Mouse (Mus musculus) heart, embryonic 10.5 days (tissue): ENCODE measurements around the gene Yeats2. TPM values are rescaled to one million over a fixed set of nuclear protein-coding genes. Genes with fewer than 3 reads are reported as not detected.

ENCODE experiments used
- DNase-seq: peaks from one replicate; pipeline ENCODE4 v3.0.0-alpha.2; 2017; ENCODE audit warnings: low spot score
- H3K27ac ChIP-seq: fragments of 300-500 bp; sonication (generic); 2 replicates; pipeline ENCODE4 v1.5.1; 2016; ENCODE audit warnings: mild to moderate bottlenecking
- H3K27me3 ChIP-seq: fragments of 300-500 bp; sonication (generic); 2 replicates; pipeline ENCODE4 v1.6.1; 2016; ENCODE audit warnings: mild to moderate bottlenecking; ENCODE audit not compliant: poor library complexity, insufficient read depth, severe bottlenecking
- H3K36me3 ChIP-seq: fragments of 300-500 bp; sonication (generic); 2 replicates; pipeline ENCODE4 v1.6.1; 2016; ENCODE audit warnings: mild to moderate bottlenecking, moderate library complexity
- H3K4me1 ChIP-seq: fragments of 300-500 bp; sonication (generic); 2 replicates; pipeline ENCODE4 v1.6.1; 2016; ENCODE audit warnings: mild to moderate bottlenecking
- H3K4me3 ChIP-seq: fragments of 300-500 bp; sonication (generic); 2 replicates; pipeline ENCODE4 v1.5.1; 2016; ENCODE audit warnings: mild to moderate bottlenecking, moderate library complexity
- H3K9me3 ChIP-seq: fragments of 300-500 bp; sonication (generic); 2 replicates; pipeline ENCODE4 v1.6.1; 2016; ENCODE audit warnings: mild to moderate bottlenecking, moderate library complexity
- WGBS: fragments of 180-500 bp; shearing (Covaris S2); methylation state at CpG from one replicate; pipeline ENCODE4 v1.1.7; 2016; 5-methylcytosine and 5-hydroxymethylcytosine counted together
- polyA plus RNA-seq: library from polyadenylated mRNA; unstranded; fragments of >200 nt; fragmentation: Nextera tagmentation; extraction: Ambion mirVana; gene quantifications from 2 replicates; pipeline ENCODE4 v1.2.1, GENCODE M21; 2016

The Yeats2 gene
- polyA plus RNA-seq, 1 experiment from 2014 or later = 38.0 TPM

GRCm38 (mm10) chr16:20257926-20258325 lies 117.1 kb downstream of the Yeats2 start:
- Histone ChIP-seq H3K4me1 (no peaks in the 10 kb centered on the region), H3K36me3 (no peaks in the 10 kb centered on the region), H3K4me3 (no peak overlapping the region), H3K27me3 (no peaks in the 10 kb centered on the region), H3K9me3 (no peaks in the 10 kb centered on the region), H3K27ac (no peak overlapping the region)
- WGBS = 80% methylated on average over 5 of the region's 5 CpGs
- DNase-seq = no peak

- Histone ChIP-seq H3K9me3 (no peaks in the 10 kb centered on the region), H3K36me3 (no peaks in the 10 kb centered on the region), H3K4me1 (no peaks in the 10 kb centered on the region), H3K27ac (no peak overlapping the region), H3K27me3 (no peaks in the 10 kb centered on the region; the same call in 1 of the 2 replicates), H3K4me3 (no peak overlapping the region)
- WGBS = 68% methylated on average over 7 of the region's 7 CpGs
- no peak for DNase-seq
Measured at GRCm38 (mm10) chr16:20265089-20265488, 124.2 kb downstream of the Yeats2 start.

DNA sequence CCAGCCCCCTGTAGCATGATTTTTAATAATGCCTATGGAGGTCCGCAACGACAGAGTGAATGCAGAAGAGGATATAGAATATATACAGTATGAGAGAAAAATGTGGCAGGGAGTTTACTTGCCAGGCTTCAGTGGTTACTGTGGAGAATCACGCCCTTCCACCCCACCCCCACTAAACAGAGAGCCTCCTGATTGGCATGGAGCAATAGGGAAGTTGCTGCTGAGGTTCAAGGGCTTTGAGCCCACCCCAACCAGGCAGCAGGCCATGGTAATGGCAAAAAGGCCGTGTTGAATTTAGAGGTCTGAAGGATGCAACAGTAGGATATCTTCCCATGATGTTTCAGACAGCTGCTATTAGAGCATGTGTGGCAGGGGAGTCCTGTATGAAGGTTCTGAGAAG lies 130.5 kb downstream of the Yeats2 start:
- H3K4me3 ChIP-seq = no peak overlapping the region
- peaks cover 18% of the 10 kb centered on the region for H3K4me1 ChIP-seq
- H3K36me3 ChIP-seq = no peaks in the 10 kb centered on the region
- DNase-seq = no peak
- no peaks in the 10 kb centered on the region for H3K9me3 ChIP-seq
- 83% methylated on average over 4 of the region's 4 CpGs for WGBS
- no peaks in the 10 kb centered on the region; the same call in 1 of the 2 replicates for H3K27me3 ChIP-seq
- H3K27ac ChIP-seq = no peak overlapping the region

GRCm38 (mm10) chr16:20272994-20273393 lies 132.1 kb downstream of the Yeats2 start:
- no peak for DNase-seq
- Histone ChIP-seq H3K27me3 (no peaks in the 10 kb centered on the region; the same call in 1 of the 2 replicates), H3K9me3 (no peaks in the 10 kb centered on the region), H3K4me3 (no peak overlapping the region), H3K4me1 (peaks cover 18% of the 10 kb centered on the region), H3K36me3 (peaks cover 5% of the 10 kb centered on the region), H3K27ac (no peak overlapping the region)
- WGBS = 10% methylated on average over 3 of the region's 3 CpGs

DNA sequence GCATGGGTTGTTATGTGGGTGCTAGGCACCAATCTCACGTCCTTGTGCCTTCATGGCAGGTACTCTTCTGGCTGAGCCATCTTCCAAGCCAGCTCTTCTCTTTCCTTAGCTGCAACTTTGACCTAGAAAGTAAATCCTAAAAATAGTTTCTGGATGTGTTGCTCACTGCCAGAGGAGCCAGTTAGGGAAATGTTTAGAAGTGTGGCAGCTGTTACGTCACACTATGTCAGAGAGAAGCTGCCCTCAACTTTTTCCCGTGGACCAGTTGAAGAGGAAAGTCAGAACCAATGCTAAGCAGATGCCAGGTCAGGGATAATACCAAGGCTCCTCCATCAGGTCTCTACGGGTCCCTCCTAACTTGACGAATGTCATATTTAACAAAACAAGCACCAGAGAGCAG lies 138.5 kb downstream of the Yeats2 start:
- H3K9me3 ChIP-seq = no peaks in the 10 kb centered on the region
- H3K36me3 ChIP-seq = peaks cover 65% of the 10 kb centered on the region
- H3K4me1 ChIP-seq = no peaks in the 10 kb centered on the region
- no peaks in the 10 kb centered on the region for H3K27me3 ChIP-seq
- no peak for DNase-seq
- no peak overlapping the region for H3K4me3 ChIP-seq
- H3K27ac ChIP-seq = no peak overlapping the region
- 81% methylated on average over 5 of the region's 5 CpGs for WGBS

GRCm38 (mm10) chr16:20280238-20280637 lies 139.4 kb downstream of the Yeats2 start:
- 82% methylated on average over 4 of the region's 4 CpGs for WGBS
- Histone ChIP-seq H3K4me1 (no peaks in the 10 kb centered on the region), H3K27ac (no peak overlapping the region), H3K4me3 (no peak overlapping the region), H3K36me3 (peaks cover 72% of the 10 kb centered on the region), H3K9me3 (no peaks in the 10 kb centered on the region), H3K27me3 (no peaks in the 10 kb centered on the region)
- DNase-seq = no peak

Other genes with a start within 250 kb of the Yeats2 start
- 27.4 and 36.5 TPM in 2 replicates for gene Klhl6, start 158.0 kb upstream of the Yeats2 start, polyA plus RNA-seq
- 23.8 and 30.3 TPM in 2 replicates for gene Klhl24, start 43.5 kb upstream of the Yeats2 start, polyA plus RNA-seq
- 0.94 and 1.8 TPM in 2 replicates for gene Map6d1, start 100.3 kb downstream of the Yeats2 start, polyA plus RNA-seq
- gene Parl, start 161.3 kb downstream of the Yeats2 start, polyA plus RNA-seq = 97.5 and 115 TPM in 2 replicates
- gene Cyp2ab1, start 184.3 kb downstream of the Yeats2 start, polyA plus RNA-seq = not detected in 2 replicates